Mouse (Mus musculus): ENCODE results near the gene Litaf. TPM values are rescaled to one million over a fixed set of nuclear protein-coding genes. Genes with fewer than 3 reads are reported as not detected.
A peak's percentile ranks its signal among the peaks of the same experiment; 100 is the strongest.

Gene Litaf
- total RNA-seq, 2 experiments from 2014 or later = 12.2 to 15.0 TPM

- no peak for DNase-seq (ENCODE audit: low spot score in 2 of 2)
These were observed 2.7 kb upstream of the Litaf start for GRCm38 (mm10) chr16:11068666-11069065.

DNA sequence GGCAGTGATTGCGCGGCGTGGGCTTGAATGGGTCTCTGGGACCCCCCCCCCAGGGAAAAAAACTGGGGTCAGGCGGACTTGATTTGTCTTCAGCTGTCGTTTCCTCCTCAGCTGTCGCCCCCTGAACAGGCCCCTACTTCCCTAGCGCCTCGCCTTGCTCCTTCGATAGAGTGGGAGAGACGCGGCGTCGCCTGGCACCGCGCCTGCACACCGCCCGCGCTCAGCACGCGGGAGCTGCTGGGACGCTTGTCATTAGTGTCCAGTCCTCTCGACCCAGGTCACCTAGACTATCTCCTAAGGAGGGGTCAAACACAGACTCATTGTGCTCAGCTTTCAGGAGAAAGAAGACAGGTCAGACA lies 855 bp upstream of the Litaf start:
- peak; percentile 61 to 62 for DNase-seq (ENCODE audit: low spot score in 2 of 2)

DNA sequence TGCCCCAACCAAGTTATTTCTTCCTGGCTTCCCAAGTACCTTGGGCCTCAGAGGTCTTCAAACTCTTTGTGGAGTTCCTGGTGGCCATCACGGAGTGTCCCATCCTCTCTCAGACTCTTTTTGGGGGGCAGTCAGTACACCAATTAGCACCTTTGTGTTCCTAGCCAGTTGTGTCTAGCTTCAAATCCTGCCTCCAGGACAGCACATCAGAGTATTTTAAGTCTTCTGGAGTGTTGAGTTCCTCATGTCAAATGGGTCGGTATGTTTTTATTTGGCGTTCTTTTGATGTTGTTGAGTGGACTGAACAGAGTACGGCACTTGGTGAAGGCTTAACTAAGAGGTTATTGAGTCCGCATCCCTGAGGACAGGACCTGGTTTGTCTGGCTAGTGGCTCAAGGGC lies 526 bp downstream of the Litaf start:
- no peak for DNase-seq (ENCODE audit: low spot score in 2 of 2)

DNA sequence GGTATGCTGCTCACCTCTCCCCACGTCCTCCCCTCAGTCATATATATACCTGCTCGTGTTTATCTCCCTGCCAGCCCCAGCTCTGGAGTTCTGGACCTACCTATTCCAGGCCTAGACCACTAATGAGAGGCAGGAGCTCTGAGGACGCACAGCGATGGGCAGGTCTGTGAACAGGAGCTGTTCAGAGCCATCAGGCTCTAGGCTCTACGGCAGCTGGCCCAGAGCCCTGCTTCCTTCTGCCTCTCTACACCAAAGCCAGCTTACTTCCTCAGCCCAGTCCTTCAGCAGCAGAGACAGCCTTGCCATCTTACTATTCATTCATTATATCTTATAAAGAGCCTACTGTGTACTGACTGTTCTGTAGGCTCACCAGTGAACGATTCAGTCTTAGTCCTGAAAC lies 1.2 kb downstream of the Litaf start:
- no peak for DNase-seq (ENCODE audit: low spot score in 2 of 2)

DNA sequence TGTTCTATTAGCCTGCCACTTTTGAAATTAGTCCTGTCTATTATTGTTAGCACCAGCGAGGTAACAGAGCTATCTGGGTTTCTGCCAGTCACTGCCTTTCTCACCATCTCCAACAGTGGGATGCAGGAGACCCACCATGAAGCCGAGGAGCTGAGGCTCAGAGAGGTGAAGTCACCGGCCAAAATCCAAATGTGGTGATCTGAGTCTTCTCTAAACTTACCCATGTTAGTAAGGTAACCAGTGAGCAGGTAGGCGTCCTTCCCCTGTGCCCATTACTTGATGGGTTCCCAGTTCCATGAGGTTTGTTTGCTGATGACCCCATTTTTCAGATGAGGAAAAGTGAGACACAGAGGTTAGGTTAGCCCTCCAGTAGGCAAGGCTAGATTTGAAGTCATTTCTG lies 1.6 kb downstream of the Litaf start:
- no peak for DNase-seq (ENCODE audit: low spot score in 2 of 2)

GRCm38 (mm10) chr16:11062794-11063721 lies 2.9 kb downstream of the Litaf start:
- DNase-seq (ENCODE audit: low spot score in 2 of 2) = no peak

DNA sequence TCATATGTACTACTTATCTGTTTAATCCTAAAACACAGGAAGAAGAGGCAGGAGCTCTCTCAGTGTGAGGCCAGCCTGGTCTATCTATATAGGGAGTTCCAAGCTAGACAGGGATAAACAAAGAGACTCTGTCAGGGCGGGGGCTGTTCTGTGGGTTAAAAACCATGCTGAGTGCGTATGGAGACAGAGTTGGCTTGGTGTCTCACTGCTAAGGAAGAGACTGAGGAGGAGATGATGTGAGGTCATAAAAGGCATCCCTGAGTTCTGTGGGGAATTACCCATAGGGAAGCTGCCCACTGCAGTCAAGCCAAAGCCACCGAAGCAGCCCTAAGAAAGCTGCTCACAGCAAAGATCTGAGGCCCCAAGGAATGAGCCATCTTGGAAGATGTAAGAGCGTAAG lies 5.3 kb downstream of the Litaf start, which contains the start of gene Snn:
Gene Snn, plus strand, starts transcription at position 301 of the 400 bp plus-strand sequence.
- no peak for DNase-seq (ENCODE audit: low spot score in 2 of 2)

DNA sequence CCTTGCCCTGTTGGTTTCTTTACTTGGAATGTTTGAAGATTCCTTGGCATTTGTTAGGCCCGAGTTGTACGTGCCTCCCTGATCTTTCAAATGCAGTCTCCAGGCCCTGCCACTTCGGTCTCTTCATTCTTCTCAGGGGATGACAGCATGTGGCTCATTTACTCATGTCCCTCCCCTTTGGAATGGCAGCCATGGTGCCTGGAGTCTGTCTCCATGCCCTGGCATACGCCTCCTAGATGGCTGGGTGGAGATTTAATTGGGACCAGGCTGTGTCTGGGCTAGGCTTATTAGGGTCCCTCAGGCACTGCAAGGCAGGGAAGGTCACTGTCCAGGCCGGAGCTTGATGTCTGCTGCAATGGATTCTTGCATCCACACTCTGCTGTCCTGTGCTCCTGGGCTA lies 10.0 kb downstream of the Litaf start:
- DNase-seq (ENCODE audit: low spot score in 2 of 2) = no peak

- no peak for DNase-seq (ENCODE audit: low spot score in 2 of 2)
These were observed 11.1 kb downstream of the Litaf start for GRCm38 (mm10) chr16:11054871-11055270.

GRCm38 (mm10) chr16:11054409-11054808 lies 11.5 kb downstream of the Litaf start:
- no peak for DNase-seq (ENCODE audit: low spot score in 2 of 2)

GRCm38 (mm10) chr16:11051134-11051533 lies 14.8 kb downstream of the Litaf start:
- no peak for DNase-seq (ENCODE audit: low spot score in 2 of 2)

DNA sequence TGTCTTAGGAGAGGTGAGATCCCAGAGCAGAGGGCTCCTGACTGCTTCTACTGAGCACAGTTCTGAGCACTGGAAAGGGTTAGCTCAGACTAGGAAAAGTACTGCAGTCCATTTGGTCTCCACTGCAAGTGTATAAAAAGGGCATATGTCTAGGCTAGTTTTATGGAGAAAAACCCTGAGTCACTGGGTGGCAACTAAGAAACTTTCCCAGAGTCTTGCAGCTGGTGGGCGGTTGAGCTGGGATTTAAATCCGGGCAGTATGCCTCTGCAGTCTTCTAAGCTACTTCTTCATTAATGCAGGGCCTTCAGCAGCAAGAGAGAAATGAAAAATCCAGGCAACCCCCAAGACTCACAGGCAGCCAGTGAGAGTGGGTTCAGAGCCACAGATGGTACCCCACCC lies 15.7 kb downstream of the Litaf start:
- DNase-seq (ENCODE audit: low spot score in 2 of 2) = no peak

DNA sequence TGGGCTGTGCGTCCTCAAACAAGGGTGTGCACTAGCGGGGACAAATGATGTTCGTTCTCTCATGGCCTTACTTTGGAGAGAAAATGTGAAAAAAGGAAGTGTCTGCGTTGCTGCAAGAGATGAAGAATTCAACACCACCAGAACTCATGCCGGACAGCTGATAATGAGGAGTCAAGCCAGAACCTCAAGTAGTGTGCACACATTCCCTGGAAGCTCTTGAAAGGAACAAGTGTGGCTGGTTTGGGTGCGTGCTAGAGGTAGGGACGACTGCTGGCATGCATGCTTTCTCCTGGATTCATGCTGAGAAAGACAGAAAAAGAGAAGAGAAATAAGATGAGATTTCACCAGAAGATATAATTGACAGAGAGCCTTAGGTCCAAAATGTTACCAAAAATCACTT lies 18.8 kb downstream of the Litaf start:
- no peak for DNase-seq (ENCODE audit: low spot score in 2 of 2)

GRCm38 (mm10) chr16:11046437-11046836 lies 19.5 kb downstream of the Litaf start:
- no peak for DNase-seq (ENCODE audit: low spot score in 2 of 2)

- DNase-seq (ENCODE audit: low spot score in 2 of 2) = no peak
These were observed 22.7 kb downstream of the Litaf start for GRCm38 (mm10) chr16:11043239-11043638.

DNA sequence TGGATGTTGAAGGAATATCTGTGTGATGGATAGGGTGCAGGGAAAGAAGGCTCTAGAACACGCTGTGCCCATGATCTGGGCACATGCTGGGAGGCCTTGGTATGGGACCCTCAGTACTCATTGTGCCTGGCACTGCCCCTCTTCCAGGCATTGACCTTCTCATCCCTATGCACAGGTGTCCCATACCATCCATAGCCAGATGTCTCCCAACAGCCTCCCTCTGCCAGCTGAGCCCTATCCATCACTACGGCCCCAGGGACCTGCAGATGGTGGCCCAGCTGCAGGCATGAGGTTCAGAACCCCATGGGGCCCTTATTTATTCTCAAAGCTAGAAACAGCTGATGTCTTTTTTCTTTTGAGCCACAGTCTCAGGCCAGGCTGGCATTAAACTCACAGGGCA lies 25.4 kb downstream of the Litaf start:
- DNase-seq (ENCODE audit: low spot score in 2 of 2) = no peak

- peak; percentile 58 to 63 for DNase-seq (ENCODE audit: low spot score in 2 of 2)
These were observed 30.0 kb downstream of the Litaf start for GRCm38 (mm10) chr16:11035790-11036431.

GRCm38 (mm10) chr16:11035273-11035672 lies 30.7 kb downstream of the Litaf start:
- no peak for DNase-seq (ENCODE audit: low spot score in 2 of 2)

DNA sequence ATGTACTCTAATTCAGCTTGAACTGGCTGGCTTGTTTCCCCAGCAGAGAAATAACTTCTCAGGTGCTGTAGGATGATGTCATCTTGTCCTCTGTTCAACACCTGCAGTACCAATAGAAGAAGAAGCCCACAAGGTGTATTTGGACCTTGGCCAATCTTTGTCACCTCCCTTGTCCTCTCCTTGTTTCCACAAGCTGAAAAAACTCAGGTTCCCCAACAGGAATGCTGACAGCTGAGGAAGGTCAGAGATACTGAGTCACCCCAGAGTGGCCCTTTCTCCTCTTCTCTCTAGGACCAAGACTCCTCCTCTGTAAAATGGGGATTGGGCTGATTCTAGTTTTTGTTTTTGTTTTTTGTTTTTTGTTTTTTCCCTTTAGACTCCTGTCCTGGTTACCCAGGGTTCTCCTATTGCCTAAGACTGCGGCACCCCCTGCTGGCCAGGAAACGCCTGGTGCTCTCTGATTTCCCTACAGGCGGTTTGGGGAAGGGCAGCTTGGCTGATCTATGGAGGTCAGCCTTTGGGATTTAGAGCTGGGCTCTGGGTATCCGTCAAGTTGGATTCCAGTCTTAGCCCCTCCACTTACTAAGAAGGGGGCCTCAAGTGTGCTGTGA lies 31.7 kb downstream of the Litaf start:
- DNase-seq (ENCODE audit: low spot score in 2 of 2) = peak; percentile 80 to 88

- DNase-seq (ENCODE audit: low spot score in 2 of 2) = no peak
These were observed 34.6 kb downstream of the Litaf start for GRCm38 (mm10) chr16:11031320-11031719.

- no peak for DNase-seq (ENCODE audit: low spot score in 2 of 2)
These were observed 35.1 kb downstream of the Litaf start for GRCm38 (mm10) chr16:11030844-11031243.

- DNase-seq (ENCODE audit: low spot score in 2 of 2) = no peak
These were observed 37.8 kb downstream of the Litaf start for GRCm38 (mm10) chr16:11028206-11028605.
